Mouse (Mus musculus): ENCODE measurements around the gene Fbxw22.
"Not testable (repeated sequence)": the region's sequence is repeated elsewhere in the genome, so short reads cannot be mapped to it uniquely, and the experiment has no call there.

Fbxw22 gene

DNA sequence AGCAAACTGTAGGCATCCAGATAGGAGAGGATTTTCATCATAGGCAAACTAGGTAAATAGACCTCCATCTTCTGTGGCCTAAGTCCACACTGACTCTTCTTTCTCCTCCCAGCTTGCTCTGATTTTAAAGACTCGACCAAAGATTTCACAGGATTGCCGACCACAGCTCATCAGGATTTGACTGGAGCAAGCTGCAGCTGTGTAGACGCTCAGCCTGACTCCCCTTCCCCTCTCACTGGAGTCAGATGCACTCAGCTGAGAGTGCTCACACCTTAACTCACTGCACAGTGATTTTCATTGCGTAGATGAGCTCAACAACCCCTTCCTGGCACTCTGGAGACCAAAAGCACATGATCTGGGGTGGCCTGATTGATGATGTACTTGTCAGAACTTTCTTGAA, at the start of gene Fbxw22:
TSS of gene Fbxw22 (minus strand) at position 101 of the 400 bp plus-strand sequence.
- not testable (repeated sequence) for DNase-seq (ENCODE audit: low spot score in 2 of 2)

DNA sequence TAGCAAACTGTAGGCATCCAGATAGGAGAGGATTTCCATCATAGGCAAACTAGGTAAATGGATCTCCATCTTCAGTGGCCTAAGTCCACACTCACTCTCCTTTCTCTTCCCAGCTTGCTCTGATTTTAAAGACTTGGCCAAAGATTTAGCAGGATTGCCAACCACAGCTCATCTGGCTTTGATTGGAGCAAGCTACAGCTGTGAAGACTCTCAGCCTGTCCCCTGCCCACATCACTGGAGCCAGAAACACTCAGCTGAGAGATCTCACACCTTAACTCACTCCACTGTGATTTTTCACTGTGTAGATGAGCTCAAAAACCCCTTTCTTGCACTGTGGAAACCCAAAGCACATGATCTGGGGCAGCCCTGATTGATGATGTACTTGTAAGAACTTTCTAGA, 44.9 kb upstream of the Fbxw22 start, which contains the start of gene Fbxw16:
TSS of gene Fbxw16 (minus strand) at position 101 of the 400 bp plus-strand sequence.
- no peak for DNase-seq (ENCODE audit: low spot score in 2 of 2)

DNA sequence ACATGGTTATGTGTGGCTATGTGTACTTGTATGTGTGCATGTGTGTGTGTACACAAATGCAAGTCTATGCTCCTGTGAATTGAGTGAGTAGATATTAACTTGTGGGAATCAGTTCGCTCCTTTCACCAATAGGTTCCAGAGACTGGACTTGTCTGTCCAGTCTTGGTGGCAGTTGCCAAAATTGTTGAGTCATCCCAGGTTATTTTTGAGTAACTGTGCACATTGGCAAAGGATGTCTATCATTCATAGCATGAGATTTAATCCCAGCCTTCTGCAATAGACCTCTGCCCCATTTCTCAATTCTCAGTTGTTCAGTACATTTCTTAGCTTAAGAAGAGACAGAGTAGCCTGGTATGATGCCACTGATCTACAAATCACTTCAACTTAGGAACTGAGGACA, 28.9 kb upstream of the Fbxw22 start:
- DNase-seq (ENCODE audit: low spot score in 2 of 2): no peak

DNA sequence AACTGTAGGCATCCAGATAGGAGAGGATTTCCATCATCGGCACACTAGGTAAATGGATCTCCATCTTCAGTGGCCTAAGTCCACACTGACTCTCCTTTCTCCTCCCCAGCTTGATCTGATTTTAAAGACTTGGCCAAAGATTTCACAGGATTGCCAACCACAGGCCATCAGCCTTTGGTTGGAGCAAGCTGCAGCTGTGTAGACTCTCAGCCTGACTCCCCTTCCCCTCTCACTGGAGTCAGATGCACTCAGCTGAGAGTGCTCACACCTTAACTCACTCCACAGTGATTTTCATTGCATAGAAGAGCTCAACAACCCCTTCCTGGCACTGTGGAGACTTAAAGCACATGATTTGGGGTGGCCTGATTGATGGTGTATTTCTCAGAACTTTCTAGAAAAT, 64.5 kb downstream of the Fbxw22 start, which contains the start of gene Fbxw28:
TSS of gene Fbxw28 (minus strand) at position 101 of the 400 bp plus-strand sequence.
- not testable (repeated sequence) for DNase-seq (ENCODE audit: low spot score in 2 of 2)
